Mouse (Mus musculus) testis, adult 10 weeks (tissue): Measurements from ENCODE around the gene Prepl. TPM values are rescaled to one million over a fixed set of nuclear protein-coding genes. Genes with fewer than 3 reads are reported as not detected.

Source experiments
- polyA plus RNA-seq: library from polyadenylated mRNA; stranded (reverse); fragments of 350-450 nt; fragmentation: Illumina TruSeq; extraction: RNeasy Lipid Tissue Mini Kit (QIAGEN cat#74804); gene quantifications from one replicate; pipeline ENCODE4 v1.2.3, GENCODE M21; 2014; ENCODE audit warnings: low read depth, low replicate concordance

Prepl gene
- polyA plus RNA-seq = 37.7 TPM

DNA sequence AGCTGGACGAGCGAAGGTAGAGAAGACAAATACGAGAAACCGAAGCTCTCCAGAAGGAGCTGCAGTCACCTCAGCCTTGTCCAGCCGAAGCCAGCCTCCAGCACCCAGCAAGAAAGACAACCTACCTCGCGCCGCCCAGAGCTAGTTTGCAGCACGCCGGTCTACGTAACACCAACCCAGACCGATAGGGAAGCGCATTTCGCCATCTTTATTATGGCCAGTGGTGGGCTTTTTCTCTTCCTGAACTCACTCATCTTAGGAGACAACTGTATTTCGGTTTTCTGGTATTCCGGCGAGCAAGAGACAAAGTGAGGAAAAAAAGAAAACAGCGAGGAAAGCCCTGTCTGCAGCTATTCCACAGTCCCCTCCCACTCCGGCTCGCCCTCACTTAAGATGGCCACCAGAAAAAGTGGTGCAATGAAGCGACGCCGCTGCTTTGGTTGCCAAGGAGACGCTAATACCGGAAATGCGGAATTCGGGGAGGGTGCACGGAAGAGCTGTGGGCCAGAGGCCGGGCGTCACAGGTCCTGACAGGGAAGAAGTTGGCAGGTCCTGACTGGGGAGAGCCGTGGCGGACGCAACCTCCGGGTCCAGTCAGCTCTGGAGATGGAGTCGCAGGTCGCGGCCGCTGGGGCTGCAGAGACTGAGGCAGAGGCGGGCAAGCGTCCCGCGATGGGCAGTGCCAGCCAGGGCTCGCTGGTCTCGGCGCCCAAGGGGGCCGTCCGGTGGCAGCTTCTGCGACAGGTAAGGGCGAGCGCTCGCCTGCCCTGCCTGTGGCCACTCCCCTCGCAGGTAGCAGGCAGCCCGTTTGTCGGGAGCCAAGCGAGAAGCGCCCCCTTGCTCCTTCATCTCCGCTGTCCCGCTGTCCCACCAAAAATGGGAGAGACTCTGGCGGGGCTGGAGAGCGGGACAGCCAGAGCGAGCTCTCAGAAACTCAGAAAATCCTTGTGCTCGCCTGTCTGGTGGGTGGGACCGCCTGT, at the start of gene Prepl, which contains the start of gene Camkmt:
Gene Prepl, minus strand, starts transcription at position 122 of the 980 bp plus-strand sequence.
Gene Camkmt, plus strand, starts transcription at position 433 of the 980 bp plus-strand sequence.

DNA sequence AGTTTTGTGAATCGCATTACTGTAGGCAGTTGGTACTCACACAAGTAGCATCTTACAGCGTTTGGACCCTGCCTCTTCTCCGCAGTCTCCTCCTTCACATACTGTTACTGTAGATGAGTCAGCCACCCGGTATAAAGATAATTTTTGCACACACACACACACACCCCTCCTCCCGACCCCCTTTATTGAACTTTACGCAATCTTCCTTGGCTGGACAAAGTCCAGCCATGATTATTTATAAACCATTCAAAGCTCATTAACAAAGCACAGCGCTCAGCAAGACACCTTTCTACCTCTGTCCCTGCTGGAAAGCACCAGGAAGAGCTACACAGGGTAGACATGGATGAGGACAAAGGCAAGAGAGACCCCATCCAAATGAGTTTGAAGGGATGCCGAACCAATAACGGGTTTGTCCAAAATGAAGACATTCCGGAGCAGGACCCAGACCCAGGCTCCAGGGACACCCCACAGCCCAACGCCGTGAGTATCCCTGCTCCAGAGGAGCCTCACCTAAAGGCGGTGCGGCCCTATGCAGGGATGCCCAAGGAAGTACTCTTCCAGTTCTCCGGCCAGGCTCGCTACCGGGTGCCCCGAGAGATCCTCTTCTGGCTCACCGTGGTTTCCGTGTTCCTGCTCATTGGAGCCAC, 61.8 kb downstream of the Prepl start, which contains the start of gene Slc3a1:
Gene Slc3a1, plus strand, starts transcription at position 284 of the 647 bp plus-strand sequence.

Other genes starting within 250 kb of the Prepl start
- 249 TPM for gene Ppm1b, start 133.5 kb downstream of the Prepl start, polyA plus RNA-seq
- 0.80 TPM for gene Slc3a1, start 61.9 kb downstream of the Prepl start, polyA plus RNA-seq
- gene Camkmt, start 311 bp upstream of the Prepl start, polyA plus RNA-seq = 11.3 TPM